Mouse (Mus musculus) left cerebral cortex, adult 8-10 months (tissue): ENCODE results near the gene Dcbld2. TPM values are rescaled to one million over a fixed set of nuclear protein-coding genes. Genes with fewer than 3 reads are reported as not detected.

ENCODE experiments used
- DNase-seq, 2 experiments: peaks; one replicate each; pipeline ENCODE4 v3.0.0; 2022; ENCODE audit warnings: low spot score in 2 of 2
- total RNA-seq, 4 experiments: library from RNA; stranded (reverse); gene quantifications; 2 replicates each; pipeline ENCODE4 v1.2.4; 2022

Dcbld2 gene
- 10 to 100 TPM; 19.5 to 22.0 (median 21.1) TPM for total RNA-seq

GRCm38 (mm10) chr16:58408062-58408486 lies at the start of gene Dcbld2:
Dcbld2 (plus strand) TSS chr16:58408443.
- peak; percentile 88 to 98 for DNase-seq

- DNase-seq: no peak
Observed at GRCm38 (mm10) chr16:58377170-58377569, 31.1 kb upstream of the Dcbld2 start.

- no peak for DNase-seq
Observed at GRCm38 (mm10) chr16:58377756-58378503, 30.3 kb upstream of the Dcbld2 start.

- DNase-seq: no peak
Observed at GRCm38 (mm10) chr16:58386241-58386757, 21.9 kb upstream of the Dcbld2 start.

- DNase-seq: no peak
Observed at GRCm38 (mm10) chr16:58389143-58389755, 19.0 kb upstream of the Dcbld2 start.

- DNase-seq: no peak
Observed at GRCm38 (mm10) chr16:58393036-58393435, 15.2 kb upstream of the Dcbld2 start.

GRCm38 (mm10) chr16:58394156-58394555 lies 14.1 kb upstream of the Dcbld2 start:
- no peak for DNase-seq

GRCm38 (mm10) chr16:58398604-58399003 lies 9.6 kb upstream of the Dcbld2 start:
- DNase-seq: no peak

GRCm38 (mm10) chr16:58401079-58401478 lies 7.2 kb upstream of the Dcbld2 start:
- no peak for DNase-seq

- DNase-seq: no peak
Observed at GRCm38 (mm10) chr16:58404665-58405064, 3.6 kb upstream of the Dcbld2 start.

GRCm38 (mm10) chr16:58405271-58405670 lies 3.0 kb upstream of the Dcbld2 start:
- DNase-seq: no peak

- DNase-seq: peak in 1 of 2 experiments; percentile 36
Observed at GRCm38 (mm10) chr16:58408487-58409281, 441 bp downstream of the Dcbld2 start.

GRCm38 (mm10) chr16:58409825-58410224 lies 1.6 kb downstream of the Dcbld2 start:
- no peak for DNase-seq

- DNase-seq: no peak
Observed at GRCm38 (mm10) chr16:58414801-58415200, 6.6 kb downstream of the Dcbld2 start.

GRCm38 (mm10) chr16:58415500-58415899 lies 7.3 kb downstream of the Dcbld2 start:
- no peak for DNase-seq

GRCm38 (mm10) chr16:58421696-58422354 lies 13.6 kb downstream of the Dcbld2 start:
- peak in 1 of 2 experiments; percentile 52 for DNase-seq

- DNase-seq: no peak
Observed at GRCm38 (mm10) chr16:58430246-58430645, 22.0 kb downstream of the Dcbld2 start.

- DNase-seq: no peak
Observed at GRCm38 (mm10) chr16:58432384-58432783, 24.1 kb downstream of the Dcbld2 start.

- no peak for DNase-seq
Observed at GRCm38 (mm10) chr16:58444735-58445134, 36.5 kb downstream of the Dcbld2 start.

GRCm38 (mm10) chr16:58446281-58447259 lies 38.3 kb downstream of the Dcbld2 start:
- no peak for DNase-seq
